Mouse (Mus musculus) layer of hippocampus, postnatal 14 days (tissue): ENCODE data around the gene Pim2. TPM values are rescaled to one million over a fixed set of nuclear protein-coding genes. Genes with fewer than 3 reads are reported as not detected.

ENCODE experiments used
- DNase-seq, 2 experiments: peaks; one replicate each; pipeline ENCODE4 v3.0.0; 2021 to 2022; ENCODE audit warnings: low spot score in 2 of 2, mixed read lengths in 1 of 2
- long read RNA-seq, 2 experiments: library from polyadenylated mRNA; stranded (forward); transcript quantifications; one replicate each; pipeline ENCODE4 v2.0.0; 2021
- total RNA-seq, 2 experiments: library from RNA; stranded (reverse); gene quantifications; 2 replicates each; pipeline ENCODE4 v1.2.3; 2021

The Pim2 gene
- total RNA-seq: 10 to 100 TPM; 43.2 to 49.5 TPM
- long read RNA-seq, experiment 1, transcript Pim2-201 (6 exons, 2,045 nt): major isoform, 19 of 31 reads
- long read RNA-seq, experiment 1, partial matches to known transcripts: 7 of 31 reads
- long read RNA-seq, experiment 1, other reads (novel, unspliced or antisense): 5 of 31 reads
- long read RNA-seq, experiment 2, transcript Pim2-201 (6 exons, 2,045 nt): major isoform, 38 of 49 reads
- long read RNA-seq, experiment 2, partial matches to known transcripts: 5 of 49 reads
- long read RNA-seq, experiment 2, other reads (novel, unspliced or antisense): 6 of 49 reads

- peak; percentile 71 to 83 for DNase-seq
These were observed at the start of gene Pim2 for GRCm38 (mm10) chrX:7878007-7878419. Pim2 (plus strand) TSS chrX:7878262.

- DNase-seq: no peak
These were observed 40.9 kb upstream of the Pim2 start for GRCm38 (mm10) chrX:7837146-7837545.

GRCm38 (mm10) chrX:7840842-7841162 lies 37.3 kb upstream of the Pim2 start:
- DNase-seq: no peak

GRCm38 (mm10) chrX:7841163-7842162 lies 36.6 kb upstream of the Pim2 start, which contains the start of gene Otud5:
Otud5 (plus strand) TSS chrX:7841364.
- DNase-seq: peak; percentile 87 to 95

DNA sequence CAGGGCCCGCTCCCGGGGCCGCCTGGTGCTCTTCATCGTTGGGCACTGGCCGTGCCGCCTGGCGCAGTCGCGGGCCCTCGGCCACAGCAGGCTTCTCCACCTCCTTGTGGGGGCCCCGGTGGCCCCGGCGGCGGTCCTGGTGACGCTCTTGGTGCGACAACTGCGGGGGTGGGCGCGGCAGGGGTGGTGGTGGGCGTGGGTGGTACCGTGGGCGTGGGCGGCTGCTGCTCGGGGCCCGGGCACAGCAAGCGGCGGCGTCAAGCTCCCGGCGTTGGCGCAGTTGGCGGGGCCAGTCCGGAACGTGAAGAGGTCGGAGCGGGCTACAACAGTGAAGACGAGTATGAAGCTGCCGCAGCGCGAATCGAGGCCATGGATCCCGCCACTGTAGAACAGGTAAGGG lies 35.7 kb upstream of the Pim2 start:
- DNase-seq: no peak

DNA sequence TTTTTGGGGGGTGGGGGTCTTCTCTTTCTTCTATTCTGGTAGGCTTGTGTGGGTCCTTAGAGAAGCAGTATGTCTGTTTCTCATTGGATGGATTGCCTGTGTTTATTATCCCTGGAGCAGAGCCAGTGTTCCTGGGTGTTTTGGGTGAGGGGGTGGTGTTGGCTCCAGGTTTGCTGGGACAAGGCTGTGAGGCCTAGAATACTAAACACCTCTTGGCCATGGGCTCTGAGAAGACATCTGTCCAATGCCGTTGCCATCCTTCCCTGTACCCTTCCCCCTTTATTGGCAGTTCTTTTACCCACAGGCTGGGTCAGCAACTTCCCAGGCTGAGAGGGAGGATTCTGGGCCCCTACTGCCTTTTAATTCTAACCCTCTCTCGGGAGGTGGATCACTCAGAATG lies 30.2 kb upstream of the Pim2 start:
- DNase-seq: peak in 1 of 2 experiments; percentile 63

- DNase-seq: no peak
These were observed 23.5 kb upstream of the Pim2 start for GRCm38 (mm10) chrX:7854578-7854977.

- no peak for DNase-seq
These were observed 18.8 kb upstream of the Pim2 start for GRCm38 (mm10) chrX:7859191-7859753.

- no peak for DNase-seq
These were observed 14.9 kb upstream of the Pim2 start for GRCm38 (mm10) chrX:7863181-7863580.

- DNase-seq: no peak
These were observed 13.5 kb upstream of the Pim2 start for GRCm38 (mm10) chrX:7864551-7864950.

GRCm38 (mm10) chrX:7865343-7865742 lies 12.7 kb upstream of the Pim2 start:
- no peak for DNase-seq

DNA sequence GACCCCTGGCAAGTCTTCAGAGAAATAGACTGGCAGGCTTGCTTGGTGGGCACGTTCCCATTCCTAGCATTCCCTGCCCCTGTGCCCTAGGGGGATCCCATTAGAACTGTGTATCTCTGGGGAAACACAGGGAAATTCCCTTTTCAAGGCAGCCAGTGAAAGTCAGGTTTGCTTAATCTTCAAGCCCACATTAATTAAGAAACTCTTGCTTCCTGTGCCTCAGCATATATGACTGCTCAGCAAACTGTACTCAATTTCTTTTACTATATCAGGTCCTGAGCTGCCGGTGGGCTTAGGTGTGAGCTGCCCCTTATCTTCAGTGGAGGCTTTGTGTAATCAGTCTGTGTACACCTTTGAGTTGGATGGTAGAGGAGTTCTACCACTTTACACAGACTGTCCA lies 12.3 kb upstream of the Pim2 start:
- DNase-seq: no peak

DNA sequence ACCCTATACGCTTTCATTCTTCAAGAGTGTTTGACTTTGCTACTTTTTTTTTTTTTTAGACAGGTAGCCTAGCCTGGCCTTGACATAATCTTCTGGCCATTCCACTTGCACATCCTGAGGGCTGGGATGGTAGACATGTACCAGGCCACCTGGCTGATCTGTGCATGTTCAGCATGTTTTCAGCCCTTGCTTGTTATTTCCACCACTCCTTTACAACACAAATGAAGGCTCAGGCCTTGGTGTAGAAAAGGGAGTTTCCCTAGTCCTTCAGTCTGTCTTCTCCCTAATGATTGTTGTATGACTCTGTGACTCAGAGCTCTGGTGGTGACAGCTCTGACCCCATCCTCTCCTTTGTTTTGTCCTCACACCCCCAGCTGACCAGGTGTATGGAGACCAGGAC lies 10.9 kb upstream of the Pim2 start:
- no peak for DNase-seq

DNA sequence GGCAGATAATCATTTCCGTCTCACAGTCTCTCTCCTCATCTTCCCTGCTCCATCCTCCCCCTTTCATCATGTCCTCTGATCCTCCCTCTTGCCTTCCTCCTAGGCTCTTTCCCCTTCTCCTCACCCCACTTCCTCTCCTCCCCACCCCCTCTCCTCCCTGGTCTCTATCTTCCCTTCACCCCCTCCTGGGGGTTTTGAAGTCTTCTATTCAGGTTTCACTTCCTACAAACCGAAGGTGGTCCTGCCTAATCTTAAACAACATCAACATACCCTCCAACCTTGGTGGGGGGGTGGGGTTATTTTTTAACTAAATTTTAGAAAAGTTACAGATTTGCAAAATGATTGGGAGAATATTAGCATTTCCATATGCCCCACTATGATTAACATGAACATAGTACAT lies 9.6 kb upstream of the Pim2 start:
- no peak for DNase-seq

DNA sequence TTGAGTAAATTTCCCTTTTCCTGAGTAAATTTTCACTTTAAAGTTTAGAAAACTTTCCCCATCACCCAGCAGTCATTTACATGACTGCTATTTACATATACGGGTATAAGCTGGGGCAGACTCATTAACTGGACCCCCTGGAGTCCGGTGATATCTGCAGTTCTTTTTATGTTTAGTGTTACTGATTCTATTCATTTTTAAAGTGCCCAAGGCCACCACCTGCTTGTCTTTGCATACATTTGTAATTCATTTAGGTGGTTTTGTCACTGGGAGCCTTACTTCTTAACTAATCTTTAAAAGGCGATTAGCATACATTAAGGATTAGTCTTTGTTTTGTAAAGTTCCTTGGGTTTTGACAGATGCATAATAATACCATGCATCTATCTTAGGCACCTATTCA lies 8.2 kb upstream of the Pim2 start:
- DNase-seq: no peak

GRCm38 (mm10) chrX:7878495-7878894 lies 433 bp downstream of the Pim2 start:
- no peak for DNase-seq

DNA sequence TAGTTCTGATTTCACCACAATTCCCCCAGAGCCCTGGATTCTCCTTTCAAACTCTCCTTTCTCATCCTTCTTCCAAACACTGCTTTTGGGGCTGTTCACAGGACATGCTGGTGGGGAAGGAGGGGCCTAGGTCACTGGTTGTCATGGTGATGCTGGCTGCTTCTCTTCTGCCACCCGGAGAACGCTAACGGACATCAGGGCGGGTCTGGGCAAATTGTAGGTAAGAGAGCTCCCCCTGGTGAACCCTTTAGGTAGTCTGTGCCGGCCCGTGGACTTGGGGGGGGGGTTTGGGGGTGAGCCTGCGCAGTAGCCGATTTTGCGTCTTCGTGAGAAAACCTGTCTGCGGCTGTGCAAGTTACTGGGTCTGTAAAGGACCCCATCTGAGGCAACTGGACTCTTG lies 1.8 kb downstream of the Pim2 start:
- DNase-seq: peak; percentile 49 to 77

GRCm38 (mm10) chrX:7883841-7884567 lies 5.9 kb downstream of the Pim2 start, which contains the start of gene Slc35a2:
Slc35a2 (plus strand) TSS chrX:7884028.
- DNase-seq: peak; percentile 70 to 85

- DNase-seq: no peak
These were observed 20.1 kb downstream of the Pim2 start for GRCm38 (mm10) chrX:7898211-7898610.

- peak; percentile 83 to 91 for DNase-seq
These were observed 21.1 kb downstream of the Pim2 start, which contains the start of the genes Pqbp1 and Timm17b for GRCm38 (mm10) chrX:7898880-7899874. Pqbp1 (minus strand) TSS chrX:7899269. Timm17b (plus strand) TSS chrX:7899357.
